Mouse (Mus musculus): ENCODE data around the gene Fan1.

Gene Fan1

GRCm38 (mm10) chr7:64373830-64374562, at the start of gene Fan1:
Gene Fan1, minus strand, starts transcription at chr7:64374095.
- in situ Hi-C loops (cut with MboI, MseI): no loop called here

DNA sequence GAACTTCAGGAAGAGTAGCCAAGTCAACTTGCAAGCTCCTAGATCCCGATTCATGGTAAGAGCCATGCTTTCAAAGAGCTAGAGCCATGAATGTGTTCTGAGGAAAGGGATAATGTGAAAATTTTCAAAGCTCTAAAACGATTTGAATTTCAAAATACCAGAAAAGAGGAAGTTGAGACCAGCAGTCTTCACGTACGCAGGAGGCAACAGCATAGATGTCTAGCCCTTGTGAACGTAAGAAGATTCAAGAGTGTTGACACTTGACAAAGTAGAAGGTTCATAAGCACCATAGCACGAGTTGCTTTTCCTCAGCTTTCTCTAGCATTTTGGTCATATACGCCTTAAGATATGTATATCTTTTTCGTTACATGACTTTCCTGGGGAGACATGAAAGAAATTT, 30.1 kb upstream of the Fan1 start:
- in situ Hi-C loops (cut with MboI, MseI): no loop called here

GRCm38 (mm10) chr7:64402452-64402851, 28.6 kb upstream of the Fan1 start:
- in situ Hi-C loops (cut with MboI, MseI): no loop called here

DNA sequence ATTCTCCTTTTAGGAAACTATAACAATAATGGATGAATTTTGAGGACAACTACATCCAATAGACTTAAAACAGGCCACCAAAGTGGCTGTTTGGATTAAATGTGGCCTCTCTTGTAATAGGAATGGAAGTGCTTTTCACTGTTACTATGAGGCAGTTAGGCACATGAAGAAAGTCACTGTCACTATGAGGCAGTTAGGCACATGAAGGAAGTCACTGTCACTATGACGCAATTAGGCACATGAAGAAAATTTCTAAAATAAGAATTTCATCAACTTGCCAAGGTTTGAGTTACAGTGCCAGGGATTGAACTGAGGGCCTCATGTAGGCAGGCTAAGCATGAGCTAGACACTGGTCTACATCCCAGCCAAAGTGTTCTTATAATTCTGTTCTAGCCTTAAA, 26.8 kb upstream of the Fan1 start:
- in situ Hi-C loops (cut with MboI, MseI): no loop called here

DNA sequence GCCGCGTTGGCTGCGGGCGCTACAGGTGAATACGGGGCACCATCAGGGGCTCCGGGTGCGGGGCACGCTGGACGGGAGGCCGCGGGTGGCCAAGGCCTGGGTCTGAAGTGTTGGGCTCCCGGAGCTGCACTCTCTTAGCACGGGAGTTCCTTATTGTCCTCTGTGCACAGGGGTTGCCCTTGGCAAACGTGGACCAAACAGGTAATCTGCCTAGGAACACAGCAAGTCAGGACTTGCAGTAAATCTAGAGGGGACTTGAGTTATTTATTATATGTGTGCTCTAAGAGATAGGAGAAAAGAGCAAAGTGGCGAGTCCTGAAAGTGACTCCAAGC, 18.9 kb upstream of the Fan1 start:
- in situ Hi-C loops (cut with MboI, MseI): loop anchor here (10.0 to 25.0 kb wide), 2 partner anchors 638 to 1295 kb away; partner anchors contain the start of gene Tm2d3

DNA sequence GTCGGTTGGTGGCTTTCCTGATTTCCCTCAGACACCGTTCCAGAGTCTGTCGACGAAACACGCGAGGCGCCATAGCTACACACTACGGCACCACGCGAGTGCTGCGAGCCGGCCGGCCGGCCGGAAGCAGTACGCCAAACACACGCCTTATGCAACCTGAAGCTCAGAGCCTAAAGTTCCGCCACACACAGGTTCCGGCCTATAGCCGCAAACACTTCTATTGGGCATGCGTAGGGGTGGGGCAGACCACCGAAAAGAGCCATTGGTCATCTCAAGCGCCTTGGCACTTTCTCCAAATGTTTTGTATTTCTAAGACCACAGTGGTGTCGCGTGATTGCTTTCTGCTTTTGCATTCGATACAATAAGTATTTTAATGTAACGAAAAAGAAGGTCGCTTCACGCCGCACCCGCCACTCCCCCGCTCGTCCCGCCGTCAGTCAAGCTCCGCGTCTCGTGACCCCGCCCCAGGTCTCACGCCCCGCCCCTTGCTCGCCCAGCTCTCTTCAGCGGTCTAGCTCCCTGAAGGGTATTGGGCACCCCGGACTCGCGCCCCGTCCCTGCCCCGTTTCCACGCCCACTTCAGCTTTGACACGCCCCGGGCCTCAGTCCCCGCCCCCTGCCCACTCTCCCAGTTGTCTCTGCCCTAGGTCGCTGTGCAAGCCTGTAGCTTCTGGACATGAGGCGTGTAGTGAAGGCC, 18.4 kb upstream of the Fan1 start, which contains the start of the genes Mphosph10 and Mcee:
Gene Mphosph10 (minus strand): TSS at position 147 of the 697 bp plus-strand sequence.
Gene Mcee (plus strand): TSS at position 486 of the 697 bp plus-strand sequence.
- in situ Hi-C loops (cut with MboI, MseI): loop anchor here (10.0 to 25.0 kb wide), 2 partner anchors 637 to 1295 kb away; partner anchors contain the start of gene Tm2d3

- in situ Hi-C loops (cut with MboI, MseI): loop anchor here (10.0 to 25.0 kb wide), 2 partner anchors 637 to 1296 kb away; partner anchors contain the start of gene Tm2d3
Measured at GRCm38 (mm10) chr7:64391479-64391878, 17.6 kb upstream of the Fan1 start.

DNA sequence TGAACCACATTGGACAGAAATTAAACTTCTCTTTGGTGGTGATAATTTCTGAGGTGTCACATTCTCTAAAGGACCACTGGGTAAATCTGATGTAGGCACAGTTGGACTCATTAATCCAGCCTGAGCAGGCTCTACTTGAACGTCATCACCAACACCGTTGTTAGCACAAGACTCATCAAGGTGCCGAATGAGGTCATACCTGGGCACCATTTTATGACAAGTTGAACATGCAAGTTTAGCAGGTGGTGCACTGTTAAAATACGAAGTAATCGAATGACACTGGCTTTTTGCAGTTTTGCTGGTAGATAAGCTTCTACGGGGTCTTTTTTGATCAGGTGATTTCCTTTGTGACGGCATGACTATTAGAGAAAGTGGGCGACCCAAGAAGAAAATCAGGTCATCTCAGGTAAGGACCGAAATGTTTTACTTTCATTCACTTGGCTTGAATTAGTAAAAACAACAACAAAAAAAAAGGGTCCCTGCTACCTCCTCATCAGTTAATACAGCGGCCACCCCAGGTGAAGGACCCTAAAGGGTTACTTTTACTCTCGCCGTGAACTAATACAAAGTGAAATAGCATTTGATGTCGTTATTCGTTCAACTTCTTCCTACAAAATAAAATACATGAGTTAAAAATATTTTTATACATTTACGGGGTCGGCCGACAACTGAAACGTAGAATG, 607 bp downstream of the Fan1 start:
- in situ Hi-C loops (cut with MboI, MseI): no loop called here

GRCm38 (mm10) chr7:64371940-64372878, 1.7 kb downstream of the Fan1 start:
- in situ Hi-C loops (cut with MboI, MseI): no loop called here

DNA sequence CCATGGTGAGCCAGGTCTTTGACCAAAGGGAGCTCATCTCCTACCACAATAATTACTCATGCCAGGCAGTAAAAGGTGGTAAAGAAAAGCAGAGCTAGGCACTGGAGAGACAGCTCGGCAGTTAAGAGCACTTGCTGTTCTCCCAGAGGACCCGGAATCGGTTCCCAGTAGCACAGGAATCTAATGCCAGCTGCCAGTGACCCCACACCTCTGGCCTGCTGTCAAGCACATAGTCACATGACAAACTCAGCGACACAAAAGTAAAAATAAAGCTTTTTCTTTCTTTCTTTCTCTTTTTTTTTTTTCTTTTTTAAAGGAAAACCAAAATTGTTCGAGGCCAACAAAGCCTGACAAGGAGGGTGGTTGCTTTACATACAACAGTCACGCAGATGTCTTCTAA, 4.1 kb downstream of the Fan1 start:
- in situ Hi-C loops (cut with MboI, MseI): no loop called here

- in situ Hi-C loops (cut with MboI, MseI): no loop called here
Measured at GRCm38 (mm10) chr7:64365863-64366262, 8.0 kb downstream of the Fan1 start.

GRCm38 (mm10) chr7:64360586-64360945, 13.3 kb downstream of the Fan1 start:
- in situ Hi-C loops (cut with MboI, MseI): no loop called here

DNA sequence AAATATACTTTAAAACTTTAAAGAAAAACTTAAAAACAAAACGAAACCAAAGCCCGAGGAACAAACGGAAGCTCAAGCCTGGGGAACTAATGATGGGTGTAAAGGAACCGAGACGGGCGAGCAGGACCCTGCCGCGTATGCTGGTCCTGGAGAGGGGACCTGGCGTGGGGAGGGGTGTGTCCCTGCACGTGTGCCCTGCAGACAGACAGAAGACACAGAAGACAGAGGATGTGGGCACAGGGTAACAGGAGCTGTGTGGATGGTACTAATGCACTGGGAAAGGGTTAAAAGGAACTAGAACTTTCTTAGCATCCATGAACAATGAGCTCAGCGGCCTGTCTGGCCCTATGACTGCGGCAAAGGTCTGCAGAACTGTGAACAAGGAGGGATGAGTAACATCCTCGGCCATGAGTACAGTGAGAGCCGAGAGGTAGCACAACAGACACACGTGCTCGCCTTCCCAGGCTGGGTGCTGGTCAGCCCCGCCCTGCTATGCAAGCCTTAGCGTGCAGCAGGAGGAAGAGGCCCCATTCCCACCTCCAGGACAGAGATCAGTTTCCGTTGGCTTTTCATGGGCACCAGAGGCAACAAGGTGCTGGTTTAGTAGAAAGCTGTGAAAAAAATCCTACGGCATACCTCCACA, 13.8 kb downstream of the Fan1 start:
- in situ Hi-C loops (cut with MboI, MseI): no loop called here

GRCm38 (mm10) chr7:64358666-64359065, 15.2 kb downstream of the Fan1 start:
- in situ Hi-C loops (cut with MboI, MseI): no loop called here

- in situ Hi-C loops (cut with MboI, MseI): no loop called here
Measured at GRCm38 (mm10) chr7:64357405-64357804, 16.5 kb downstream of the Fan1 start.

GRCm38 (mm10) chr7:64356661-64357060, 17.2 kb downstream of the Fan1 start:
- in situ Hi-C loops (cut with MboI, MseI): no loop called here

DNA sequence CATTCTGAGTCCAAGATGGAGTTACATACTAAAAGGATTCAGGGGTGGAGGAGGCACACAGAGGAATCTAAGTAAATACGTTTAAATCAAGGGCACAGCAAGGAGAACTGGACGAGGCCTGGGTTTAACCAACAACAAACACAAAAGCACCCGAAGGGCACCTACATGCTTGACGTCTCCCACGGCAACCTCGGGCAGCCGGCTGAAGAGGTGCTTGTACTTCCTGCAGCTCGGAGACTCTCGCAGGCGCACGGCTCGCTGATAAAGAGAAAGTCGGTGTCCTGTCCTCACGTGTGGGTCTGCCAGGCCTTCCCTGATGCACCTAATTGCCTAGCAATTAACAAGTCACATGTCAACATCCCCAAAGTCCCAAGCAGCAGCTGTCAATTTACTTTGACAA, 19.7 kb downstream of the Fan1 start:
- in situ Hi-C loops (cut with MboI, MseI): no loop called here

DNA sequence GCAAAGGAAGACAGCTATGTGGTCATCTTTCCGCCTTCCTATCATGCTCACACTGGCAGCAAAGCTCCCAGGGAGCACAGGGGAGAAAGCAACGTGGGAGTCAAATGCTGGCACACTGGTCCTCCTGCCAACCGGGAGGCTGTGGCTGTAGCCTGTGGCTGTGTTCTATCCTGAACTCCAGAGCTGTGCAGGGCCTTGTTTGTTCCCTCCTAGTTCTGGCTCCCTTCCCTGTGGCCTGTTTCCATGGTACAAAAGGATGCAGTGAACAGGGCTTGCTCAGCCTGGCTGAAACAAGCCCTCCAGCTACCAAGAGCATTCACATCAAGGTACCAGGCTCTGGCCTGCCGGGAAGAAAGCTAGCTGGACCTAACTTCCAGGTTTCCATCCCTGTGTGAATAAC, 22.8 kb downstream of the Fan1 start:
- in situ Hi-C loops (cut with MboI, MseI): no loop called here

- in situ Hi-C loops (cut with MboI, MseI): no loop called here
Measured at GRCm38 (mm10) chr7:64349147-64349861, 24.6 kb downstream of the Fan1 start.

DNA sequence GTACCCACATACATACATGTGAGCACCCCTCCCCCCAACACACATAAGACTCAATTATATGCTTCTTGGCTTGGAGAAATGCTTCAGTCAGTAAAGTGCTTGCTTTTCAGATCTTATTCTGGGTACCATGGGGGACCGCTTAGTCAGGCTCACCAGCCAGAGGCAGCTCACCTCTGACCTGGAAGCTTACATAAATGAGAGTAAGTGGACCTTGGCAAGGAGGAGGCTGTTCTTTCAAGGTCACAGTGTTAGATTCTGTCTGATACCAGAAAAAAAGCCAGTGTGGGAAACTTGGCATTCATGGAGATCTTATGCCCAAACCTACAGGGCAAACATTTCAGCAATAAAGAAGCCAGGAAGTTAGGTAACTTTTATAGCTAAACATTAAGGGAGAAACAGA, 26.1 kb downstream of the Fan1 start:
- in situ Hi-C loops (cut with MboI, MseI): no loop called here

Data from T-helper 1 cell (primary cell).